Mouse (Mus musculus): ENCODE measurements around the gene Zmat3. TPM values are rescaled to one million over a fixed set of nuclear protein-coding genes. Genes with fewer than 3 reads are reported as not detected.

Gene Zmat3
- total RNA-seq, 2 experiments from 2014 or later: 58.2 to 59.9 TPM

- no peak overlapping the region for H3K27ac ChIP-seq
- H3K4me3 ChIP-seq: no peak overlapping the region
- TF ChIP-seq CTCF (conservative IDR thresholded peaks at IDR 0.05): peak; percentile 92
- DNase-seq (ENCODE audit: low spot score in 2 of 2): peak; percentile 22 to 57
Observed at GRCm38 (mm10) chr3:32317165-32317900, 48.5 kb downstream of the Zmat3 start.

- DNase-seq (ENCODE audit: low spot score in 2 of 2): no peak
- no peak overlapping the region for H3K27ac ChIP-seq
- H3K4me3 ChIP-seq: no peak overlapping the region
- TF ChIP-seq CTCF (conservative IDR thresholded peaks at IDR 0.05): peak; percentile 69
Observed at GRCm38 (mm10) chr3:32314746-32315145, 51.1 kb downstream of the Zmat3 start.

GRCm38 (mm10) chr3:32304171-32304570 lies 61.6 kb downstream of the Zmat3 start:
- H3K27ac ChIP-seq: no peak overlapping the region
- DNase-seq (ENCODE audit: low spot score in 2 of 2): no peak

GRCm38 (mm10) chr3:32292001-32292400 lies 73.8 kb downstream of the Zmat3 start:
- DNase-seq (ENCODE audit: low spot score in 2 of 2): no peak
- Histone ChIP-seq H3K27ac (no peak overlapping the region), H3K4me3 (no peak overlapping the region)
- no peak for TF ChIP-seq CTCF (conservative IDR thresholded peaks at IDR 0.05)

More at GRCm38 (mm10) chr3:32304171-32304570, 61.6 kb downstream of the Zmat3 start:
- no peak overlapping the region for H3K4me3 ChIP-seq
- no peak for TF ChIP-seq CTCF (conservative IDR thresholded peaks at IDR 0.05)

Other genes starting within 250 kb of the Zmat3 start
- 10 to 100 TPM; 47.8 to 51.9 TPM for gene Pik3ca, start 31.7 kb upstream of the Zmat3 start, total RNA-seq (2021)
- gene Kcnmb3, start 126.2 kb upstream of the Zmat3 start, total RNA-seq (2021): 1 to 10 TPM in 1 of 2 experiments, not detected in 1; 1.0 TPM
- 10 to 100 TPM; 31.7 to 36.1 TPM for gene Zfp639, start 144.2 kb upstream of the Zmat3 start, total RNA-seq (2021)
- 100 to 1,000 TPM in 1 of 2 experiments, 10 to 100 TPM in 1; 95.2 to 103 TPM for gene Mfn1, start 163.5 kb upstream of the Zmat3 start, total RNA-seq (2021)

Measured in layer of hippocampus, adult 2 months (tissue).